Mouse (Mus musculus): Measurements from ENCODE around the gene Supt7l. TPM values are rescaled to one million over a fixed set of nuclear protein-coding genes. Genes with fewer than 3 reads are reported as not detected.

The Supt7l gene
- polyA plus RNA-seq, 1 experiment: 19.3 TPM

DNA sequence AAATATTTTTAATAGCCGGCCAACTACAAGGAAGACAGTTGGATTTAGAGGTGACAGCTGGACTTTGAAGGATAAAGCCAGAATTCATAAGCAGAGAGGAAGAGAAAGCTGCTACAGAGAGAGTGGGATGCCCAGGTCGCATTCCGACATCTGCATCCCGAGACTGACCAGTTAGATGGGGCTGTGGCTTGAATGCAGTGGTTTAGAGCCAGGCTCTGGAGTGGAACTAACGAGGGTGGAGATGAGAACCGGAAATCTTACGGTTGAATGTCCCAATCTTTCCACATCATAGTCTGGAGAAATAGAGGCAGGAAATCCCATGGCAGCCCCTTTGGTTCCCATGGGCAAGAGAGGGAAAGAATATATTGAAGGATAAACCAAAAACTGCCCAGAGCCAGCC lies 38.4 kb upstream of the Supt7l start:
- Histone ChIP-seq H3K4me1 (ENCODE audit: control insufficient read depth, insufficient read depth, low read length) (no peaks in the 10 kb centered on the region), H3K9ac (ENCODE audit: low read depth, poor library complexity, severe bottlenecking) (no peak overlapping the region), H3K27ac (ENCODE audit: insufficient read depth, low read length) (no peak overlapping the region), H3K9me3 (replicated peaks; ENCODE audit: control insufficient read depth, insufficient read depth, low read length, poor library complexity, severe bottlenecking) (no peaks in the 10 kb centered on the region), H3K36me3 (ENCODE audit: control insufficient read depth, insufficient read depth, low read length, poor library complexity, severe bottlenecking) (no peaks in the 10 kb centered on the region), H3K4me3 (ENCODE audit: low read depth, low read length) (no peak overlapping the region), H3K27me3 (ENCODE audit: control insufficient read depth, insufficient read depth, low read length, poor library complexity, severe bottlenecking) (no peaks in the 10 kb centered on the region)
- no peak for TF ChIP-seq CTCF (IDR thresholded peaks at IDR 0.05; ENCODE audit: low read depth, low read length)
- TF ChIP-seq POLR2A (IDR thresholded peaks at IDR 0.05; ENCODE audit: insufficient read depth, low read length): no peak
- TF ChIP-seq EP300 (IDR thresholded peaks at IDR 0.05; ENCODE audit: insufficient read depth, low read depth, low read length): no peak

GRCm38 (mm10) chr5:31564976-31565375 lies 37.4 kb upstream of the Supt7l start:
- H3K4me3 ChIP-seq (ENCODE audit: low read depth, low read length): no peak overlapping the region
- H3K27me3 ChIP-seq (ENCODE audit: control insufficient read depth, insufficient read depth, low read length, poor library complexity, severe bottlenecking): no peaks in the 10 kb centered on the region
- no peaks in the 10 kb centered on the region for H3K9me3 ChIP-seq (replicated peaks; ENCODE audit: control insufficient read depth, insufficient read depth, low read length, poor library complexity, severe bottlenecking)
- TF ChIP-seq POLR2A (IDR thresholded peaks at IDR 0.05; ENCODE audit: insufficient read depth, low read length) (no peak), CTCF (IDR thresholded peaks at IDR 0.05; ENCODE audit: low read depth, low read length) (no peak), EP300 (IDR thresholded peaks at IDR 0.05; ENCODE audit: insufficient read depth, low read depth, low read length) (no peak)
- no peaks in the 10 kb centered on the region for H3K36me3 ChIP-seq (ENCODE audit: control insufficient read depth, insufficient read depth, low read length, poor library complexity, severe bottlenecking)
- H3K4me1 ChIP-seq (ENCODE audit: control insufficient read depth, insufficient read depth, low read length): no peaks in the 10 kb centered on the region
- no peak overlapping the region for H3K27ac ChIP-seq (ENCODE audit: insufficient read depth, low read length)
- no peak overlapping the region for H3K9ac ChIP-seq (ENCODE audit: low read depth, poor library complexity, severe bottlenecking)

GRCm38 (mm10) chr5:31563905-31564304 lies 36.3 kb upstream of the Supt7l start:
- Histone ChIP-seq H3K9ac (ENCODE audit: low read depth, poor library complexity, severe bottlenecking) (no peak overlapping the region), H3K36me3 (ENCODE audit: control insufficient read depth, insufficient read depth, low read length, poor library complexity, severe bottlenecking) (no peaks in the 10 kb centered on the region), H3K27me3 (ENCODE audit: control insufficient read depth, insufficient read depth, low read length, poor library complexity, severe bottlenecking) (no peaks in the 10 kb centered on the region), H3K27ac (ENCODE audit: insufficient read depth, low read length) (no peak overlapping the region), H3K9me3 (replicated peaks; ENCODE audit: control insufficient read depth, insufficient read depth, low read length, poor library complexity, severe bottlenecking) (no peaks in the 10 kb centered on the region), H3K4me3 (ENCODE audit: low read depth, low read length) (no peak overlapping the region), H3K4me1 (ENCODE audit: control insufficient read depth, insufficient read depth, low read length) (no peaks in the 10 kb centered on the region)
- TF ChIP-seq EP300 (IDR thresholded peaks at IDR 0.05; ENCODE audit: insufficient read depth, low read depth, low read length) (no peak), CTCF (IDR thresholded peaks at IDR 0.05; ENCODE audit: low read depth, low read length) (no peak), POLR2A (IDR thresholded peaks at IDR 0.05; ENCODE audit: insufficient read depth, low read length) (no peak)

- no peaks in the 10 kb centered on the region for H3K27me3 ChIP-seq (ENCODE audit: control insufficient read depth, insufficient read depth, low read length, poor library complexity, severe bottlenecking)
- no peak overlapping the region for H3K4me3 ChIP-seq (ENCODE audit: low read depth, low read length)
- no peak overlapping the region for H3K27ac ChIP-seq (ENCODE audit: insufficient read depth, low read length)
- H3K36me3 ChIP-seq (ENCODE audit: control insufficient read depth, insufficient read depth, low read length, poor library complexity, severe bottlenecking): no peaks in the 10 kb centered on the region
- no peak overlapping the region for H3K9ac ChIP-seq (ENCODE audit: low read depth, poor library complexity, severe bottlenecking)
- no peaks in the 10 kb centered on the region for H3K9me3 ChIP-seq (replicated peaks; ENCODE audit: control insufficient read depth, insufficient read depth, low read length, poor library complexity, severe bottlenecking)
- TF ChIP-seq CTCF (IDR thresholded peaks at IDR 0.05; ENCODE audit: low read depth, low read length): peak; percentile 82
- no peak for TF ChIP-seq EP300 (IDR thresholded peaks at IDR 0.05; ENCODE audit: insufficient read depth, low read depth, low read length)
- no peaks in the 10 kb centered on the region for H3K4me1 ChIP-seq (ENCODE audit: control insufficient read depth, insufficient read depth, low read length)
These were observed 35.9 kb upstream of the Supt7l start for GRCm38 (mm10) chr5:31563496-31563895.

DNA sequence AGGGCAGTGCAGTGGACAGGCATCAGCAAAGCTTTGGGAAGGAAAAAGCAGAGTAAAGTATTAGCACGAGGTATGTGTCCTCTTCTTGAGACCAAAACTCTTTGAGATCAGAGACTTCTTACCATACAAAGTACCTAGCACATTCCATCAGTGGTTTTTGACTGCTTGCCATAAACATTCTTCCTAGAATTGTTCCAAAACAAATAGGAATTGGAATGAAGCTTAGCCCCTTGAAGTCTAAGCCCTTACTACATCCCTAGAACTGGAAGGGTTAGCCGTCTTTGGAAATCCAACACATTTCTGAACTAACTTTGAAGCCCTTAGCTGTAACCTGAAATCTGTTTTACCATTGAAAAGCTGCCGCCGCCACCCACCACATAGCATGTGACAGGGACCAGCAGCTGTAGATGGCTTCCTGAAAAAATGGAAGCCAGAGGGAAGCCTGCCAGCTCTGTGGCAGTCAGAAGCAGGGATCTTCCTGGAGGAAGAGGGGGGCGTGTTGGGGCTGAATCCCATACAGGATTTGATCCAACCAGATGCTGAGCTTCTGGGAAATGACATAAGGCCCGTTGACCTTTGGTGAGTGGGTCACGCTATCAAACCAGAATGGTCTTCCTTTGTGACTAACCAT lies 34.5 kb upstream of the Supt7l start:
- no peaks in the 10 kb centered on the region for H3K4me1 ChIP-seq (ENCODE audit: control insufficient read depth, insufficient read depth, low read length)
- no peak overlapping the region for H3K4me3 ChIP-seq (ENCODE audit: low read depth, low read length)
- H3K27me3 ChIP-seq (ENCODE audit: control insufficient read depth, insufficient read depth, low read length, poor library complexity, severe bottlenecking): no peaks in the 10 kb centered on the region
- H3K9ac ChIP-seq (ENCODE audit: low read depth, poor library complexity, severe bottlenecking): no peak overlapping the region
- H3K27ac ChIP-seq (ENCODE audit: insufficient read depth, low read length): no peak overlapping the region
- no peak for TF ChIP-seq CTCF (IDR thresholded peaks at IDR 0.05; ENCODE audit: low read depth, low read length)
- TF ChIP-seq EP300 (IDR thresholded peaks at IDR 0.05; ENCODE audit: insufficient read depth, low read depth, low read length): no peak
- no peak for TF ChIP-seq POLR2A (IDR thresholded peaks at IDR 0.05; ENCODE audit: insufficient read depth, low read length)
- no peaks in the 10 kb centered on the region for H3K9me3 ChIP-seq (replicated peaks; ENCODE audit: control insufficient read depth, insufficient read depth, low read length, poor library complexity, severe bottlenecking)
- no peaks in the 10 kb centered on the region for H3K36me3 ChIP-seq (ENCODE audit: control insufficient read depth, insufficient read depth, low read length, poor library complexity, severe bottlenecking)

DNA sequence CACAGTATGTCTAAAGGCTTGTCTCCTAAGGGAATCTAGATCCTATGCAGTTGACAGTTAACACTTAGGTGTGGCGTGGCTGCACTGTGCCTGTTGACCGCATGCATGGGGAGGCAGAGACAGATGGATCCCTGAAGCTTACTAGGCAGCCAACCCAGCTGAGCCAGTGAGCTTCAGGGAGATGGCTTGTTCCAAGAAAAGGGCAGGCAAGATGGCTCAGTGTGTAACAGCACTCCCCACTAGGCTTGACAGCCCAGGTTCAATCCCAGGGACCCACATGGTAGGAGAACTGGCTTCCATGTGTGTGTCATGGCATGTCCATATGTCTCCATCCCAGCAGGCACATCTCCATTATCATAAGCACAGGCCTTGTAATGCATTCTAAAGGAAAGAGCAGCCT lies 32.7 kb upstream of the Supt7l start:
- H3K9me3 ChIP-seq (replicated peaks; ENCODE audit: control insufficient read depth, insufficient read depth, low read length, poor library complexity, severe bottlenecking): no peaks in the 10 kb centered on the region
- H3K9ac ChIP-seq (ENCODE audit: low read depth, poor library complexity, severe bottlenecking): no peak overlapping the region
- no peaks in the 10 kb centered on the region for H3K27me3 ChIP-seq (ENCODE audit: control insufficient read depth, insufficient read depth, low read length, poor library complexity, severe bottlenecking)
- H3K4me3 ChIP-seq (ENCODE audit: low read depth, low read length): no peak overlapping the region
- no peaks in the 10 kb centered on the region for H3K4me1 ChIP-seq (ENCODE audit: control insufficient read depth, insufficient read depth, low read length)
- no peaks in the 10 kb centered on the region for H3K36me3 ChIP-seq (ENCODE audit: control insufficient read depth, insufficient read depth, low read length, poor library complexity, severe bottlenecking)
- TF ChIP-seq POLR2A (IDR thresholded peaks at IDR 0.05; ENCODE audit: insufficient read depth, low read length): no peak
- no peak for TF ChIP-seq CTCF (IDR thresholded peaks at IDR 0.05; ENCODE audit: low read depth, low read length)
- TF ChIP-seq EP300 (IDR thresholded peaks at IDR 0.05; ENCODE audit: insufficient read depth, low read depth, low read length): no peak
- no peak overlapping the region for H3K27ac ChIP-seq (ENCODE audit: insufficient read depth, low read length)

Measured in ES-Bruce4 (cell line).